Mouse (Mus musculus) myocyte (in vitro differentiated cells): Measurements from ENCODE around the gene Med13l. TPM values are rescaled to one million over a fixed set of nuclear protein-coding genes. Genes with fewer than 3 reads are reported as not detected.

Experiments used
- H3K27me3 ChIP-seq: one replicate; pipeline ENCODE4 v1.6.1; 2011; ENCODE audit not compliant: control insufficient read depth, insufficient read depth, insufficient read length
- H3K36me3 ChIP-seq: one replicate; pipeline ENCODE4 v1.6.1; 2011; ENCODE audit not compliant: control insufficient read depth, insufficient read depth
- H3K4me2 ChIP-seq: one replicate; pipeline ENCODE4 v1.6.1; 2011; ENCODE audit warnings: low read depth, control low read depth
- H3K4me3 ChIP-seq: one replicate; pipeline ENCODE4 v1.5.1; 2011; ENCODE audit warnings: mild to moderate bottlenecking, control low read depth, moderate library complexity
- H3K79me2 ChIP-seq: one replicate; pipeline ENCODE4 v1.6.1; 2011; ENCODE audit not compliant: control insufficient read depth, insufficient read depth
- H3ac ChIP-seq: one replicate; pipeline ENCODE4 v1.6.1; 2011; ENCODE audit not compliant: control insufficient read depth, insufficient read length
- CEBPB ChIP-seq: IDR thresholded peaks from 2 replicates; pipeline ENCODE4 v1.6.1; 2011; ENCODE audit warnings: mild to moderate bottlenecking, moderate library complexity; ENCODE audit not compliant: poor library complexity, insufficient read depth, severe bottlenecking
- E2F4 ChIP-seq: IDR thresholded peaks from one replicate; pipeline ENCODE4 v1.6.1; 2011; ENCODE audit warnings: mild to moderate bottlenecking, control low read depth, moderate library complexity; ENCODE audit not compliant: insufficient read depth
- MAX ChIP-seq: IDR thresholded peaks from one replicate; pipeline ENCODE4 v1.6.1; 2011; ENCODE audit warnings: low read depth, mild to moderate bottlenecking, control low read depth
- MYOD1 ChIP-seq, 3 experiments: IDR thresholded peaks; one replicate each; pipeline ENCODE4 v1.6.1; 2011; ENCODE audit warnings: control low read depth in 2 of 3, low read depth in 2 of 3, mild to moderate bottlenecking in 2 of 3, moderate library complexity in 1 of 3; ENCODE audit not compliant: insufficient read length in 2 of 3, control insufficient read depth in 1 of 3
- MYOG ChIP-seq, 3 experiments: IDR thresholded peaks; one replicate each; pipeline ENCODE4 v1.6.1; 2011; ENCODE audit warnings: control low read depth in 2 of 3, low read depth in 2 of 3, mild to moderate bottlenecking in 2 of 3; ENCODE audit not compliant: insufficient read length in 2 of 3, control insufficient read depth in 1 of 3, insufficient read depth in 1 of 3
- POLR2A ChIP-seq: IDR thresholded peaks from one replicate; pipeline ENCODE4 v1.6.1; 2011; ENCODE audit warnings: low read depth, mild to moderate bottlenecking, control low read depth, moderate library complexity; ENCODE audit not compliant: insufficient read length
- POLR2AphosphoS2 ChIP-seq: IDR thresholded peaks from one replicate; pipeline ENCODE4 v1.6.1; 2011; ENCODE audit warnings: low read depth, control low read depth; ENCODE audit not compliant: insufficient read length
- REST ChIP-seq: IDR thresholded peaks from one replicate; pipeline ENCODE4 v1.6.1; 2011; ENCODE audit warnings: mild to moderate bottlenecking, control low read depth, moderate library complexity; ENCODE audit not compliant: insufficient read depth, insufficient read length
- SRF ChIP-seq: IDR thresholded peaks from one replicate; pipeline ENCODE4 v1.6.1; 2011; ENCODE audit warnings: low read depth; ENCODE audit not compliant: control insufficient read depth, insufficient read length
- TCF12 ChIP-seq: IDR thresholded peaks from one replicate; pipeline ENCODE4 v1.6.1; 2011; ENCODE audit warnings: mild to moderate bottlenecking, control low read depth; ENCODE audit not compliant: poor library complexity, insufficient read depth, severe bottlenecking
- TCF3 ChIP-seq: IDR thresholded peaks from one replicate; pipeline ENCODE4 v1.6.1; 2011; ENCODE audit warnings: low read depth, control low read depth; ENCODE audit not compliant: insufficient read length
- USF1 ChIP-seq: IDR thresholded peaks from one replicate; pipeline ENCODE4 v1.6.1; 2011; ENCODE audit warnings: low read depth, mild to moderate bottlenecking, control low read depth, moderate library complexity
- polyA plus RNA-seq: library from polyadenylated mRNA; unstranded; fragments of >200 nt; fragmentation: generic; extraction: Trizol; gene quantifications from one replicate; pipeline ENCODE4 v1.2.1, GENCODE M21; 2012; ENCODE audit warnings: missing spikeins

Gene Med13l
- polyA plus RNA-seq, 1 experiment = 7.4 TPM

GRCm38 (mm10) chr5:118680853-118681252 lies 120.4 kb downstream of the Med13l start:
- Histone ChIP-seq H3K36me3 (peaks cover 3% of the 10 kb centered on the region), H3K4me3 (no peak overlapping the region), H3K4me2 (no peak overlapping the region), H3ac (no peak overlapping the region), H3K27me3 (no peaks in the 10 kb centered on the region), H3K79me2 (peaks cover 19% of the 10 kb centered on the region)
- no peak for TF ChIP-seq POLR2A
- TF ChIP-seq E2F4 = no peak
- no peak for TF ChIP-seq MYOD1 (IDR thresholded peaks at IDR 0.05; ENCODE audit: control insufficient read depth in 1 of 3, insufficient read length in 2 of 3, low read depth in 2 of 3)
- TF ChIP-seq SRF = no peak
- no peak for TF ChIP-seq MAX
- no peak for TF ChIP-seq TCF3
- TF ChIP-seq CEBPB = no peak
- no peak for TF ChIP-seq MYOG (IDR thresholded peaks at IDR 0.05; ENCODE audit: control insufficient read depth in 1 of 3, insufficient read depth in 1 of 3, insufficient read length in 2 of 3, low read depth in 2 of 3)
- TF ChIP-seq POLR2AphosphoS2 = no peak
- no peak for TF ChIP-seq TCF12
- TF ChIP-seq USF1 = no peak

GRCm38 (mm10) chr5:118682007-118682406 lies 121.5 kb downstream of the Med13l start:
- H3ac ChIP-seq = no peak overlapping the region
- no peak overlapping the region for H3K4me2 ChIP-seq
- H3K4me3 ChIP-seq = no peak overlapping the region
- TF ChIP-seq E2F4 (no peak), POLR2AphosphoS2 (no peak), MYOD1 (IDR thresholded peaks at IDR 0.05; ENCODE audit: control insufficient read depth in 1 of 3, insufficient read length in 2 of 3, low read depth in 2 of 3) (no peak), POLR2A (no peak), MAX (no peak), SRF (no peak), TCF12 (no peak), REST (no peak), MYOG (IDR thresholded peaks at IDR 0.05; ENCODE audit: control insufficient read depth in 1 of 3, insufficient read depth in 1 of 3, insufficient read length in 2 of 3, low read depth in 2 of 3) (no peak), USF1 (no peak), TCF3 (no peak), CEBPB (no peak)
- H3K36me3 ChIP-seq = peaks cover 3% of the 10 kb centered on the region
- H3K27me3 ChIP-seq = no peaks in the 10 kb centered on the region
- H3K79me2 ChIP-seq = peaks cover 21% of the 10 kb centered on the region

GRCm38 (mm10) chr5:118685145-118685544 lies 124.7 kb downstream of the Med13l start:
- TF ChIP-seq POLR2AphosphoS2 = no peak
- H3K27me3 ChIP-seq = no peaks in the 10 kb centered on the region
- peaks cover 27% of the 10 kb centered on the region for H3K79me2 ChIP-seq
- no peak overlapping the region for H3ac ChIP-seq
- peaks cover 3% of the 10 kb centered on the region for H3K36me3 ChIP-seq
- no peak overlapping the region for H3K4me3 ChIP-seq
- H3K4me2 ChIP-seq = no peak overlapping the region

DNA sequence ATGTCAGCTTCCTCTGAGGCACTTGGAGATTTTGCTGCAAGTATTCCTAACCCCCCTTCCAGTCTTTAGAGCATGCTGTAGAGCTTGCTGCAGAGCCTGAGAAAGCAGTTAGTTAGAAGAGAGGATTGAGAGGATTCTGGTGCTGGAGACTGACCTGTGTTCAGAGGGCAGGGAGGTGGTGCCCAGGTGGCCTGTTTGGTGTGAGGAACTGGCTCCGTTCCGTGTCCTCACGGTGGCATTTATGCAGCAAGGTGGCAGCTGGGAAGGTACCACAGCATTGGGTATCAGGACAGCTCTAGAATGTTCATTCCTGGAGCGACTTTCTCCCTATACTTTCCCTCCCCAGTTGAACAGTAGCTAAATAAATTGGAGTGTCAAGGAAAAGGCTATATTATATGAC lies 125.5 kb downstream of the Med13l start:
- Histone ChIP-seq H3K4me2 (no peak overlapping the region), H3K36me3 (no peaks in the 10 kb centered on the region), H3ac (no peak overlapping the region), H3K4me3 (no peak overlapping the region), H3K27me3 (no peaks in the 10 kb centered on the region), H3K79me2 (peaks cover 31% of the 10 kb centered on the region)
- no peak for TF ChIP-seq MYOD1 (IDR thresholded peaks at IDR 0.05; ENCODE audit: control insufficient read depth in 1 of 3, insufficient read length in 2 of 3, low read depth in 2 of 3)
- TF ChIP-seq USF1 = no peak
- no peak for TF ChIP-seq POLR2A
- TF ChIP-seq TCF3 = no peak
- TF ChIP-seq TCF12 = no peak
- TF ChIP-seq MYOG (IDR thresholded peaks at IDR 0.05; ENCODE audit: control insufficient read depth in 1 of 3, insufficient read depth in 1 of 3, insufficient read length in 2 of 3, low read depth in 2 of 3) = no peak
- no peak for TF ChIP-seq REST
- TF ChIP-seq E2F4 = no peak
- no peak for TF ChIP-seq SRF
- TF ChIP-seq CEBPB = no peak
- no peak for TF ChIP-seq POLR2AphosphoS2
- no peak for TF ChIP-seq MAX

GRCm38 (mm10) chr5:118688886-118689835 lies 128.7 kb downstream of the Med13l start:
- Histone ChIP-seq H3K79me2 (peaks cover 31% of the 10 kb centered on the region), H3K4me3 (no peak overlapping the region), H3K27me3 (no peaks in the 10 kb centered on the region), H3K36me3 (no peaks in the 10 kb centered on the region), H3ac (no peak overlapping the region), H3K4me2 (no peak overlapping the region)
- TF ChIP-seq POLR2AphosphoS2 (no peak), TCF12 (no peak), SRF (no peak), MYOD1 (IDR thresholded peaks at IDR 0.05; ENCODE audit: control insufficient read depth in 1 of 3, insufficient read length in 2 of 3, low read depth in 2 of 3) (no peak), MYOG (IDR thresholded peaks at IDR 0.05; ENCODE audit: control insufficient read depth in 1 of 3, insufficient read depth in 1 of 3, insufficient read length in 2 of 3, low read depth in 2 of 3) (no peak), MAX (no peak), USF1 (no peak), REST (no peak), CEBPB (no peak)
